Mouse (Mus musculus) neural tube, embryonic 11.5 days (tissue): ENCODE results near the gene Mllt11. TPM values are rescaled to one million over a fixed set of nuclear protein-coding genes. Genes with fewer than 3 reads are reported as not detected.
A peak's percentile ranks its signal among the peaks of the same experiment; 100 is the strongest.

Source experiments
- ATAC-seq: fragments of 200-750 bp; cut with Nextera tagmentation; 2 replicates; pipeline ENCODE4 v1.8.0; 2017; ENCODE audit warnings: moderate number of reproducible peaks, mild to moderate bottlenecking, moderate TSS enrichment, moderate library complexity; ENCODE audit not compliant: insufficient read depth, low FRiP score, low TSS enrichment
- DNase-seq: peaks from one replicate; pipeline ENCODE4 v3.0.0-alpha.2; 2015; ENCODE audit warnings: low spot score
- H3K27ac ChIP-seq: fragments of 300-500 bp; sonication (generic); 2 replicates; pipeline ENCODE4 v1.5.1; 2014; ENCODE audit warnings: low read depth, mild to moderate bottlenecking, low read length
- H3K27me3 ChIP-seq: fragments of 300-500 bp; sonication (generic); 2 replicates; pipeline ENCODE4 v1.6.1; 2014; ENCODE audit warnings: mild to moderate bottlenecking, low read length, mixed read lengths; ENCODE audit not compliant: control insufficient read depth, insufficient read depth
- H3K36me3 ChIP-seq: fragments of 300-500 bp; sonication (generic); 2 replicates; pipeline ENCODE4 v1.6.1; 2014; ENCODE audit warnings: mild to moderate bottlenecking, low read length, moderate library complexity, mixed read lengths; ENCODE audit not compliant: control insufficient read depth, insufficient read depth
- H3K4me1 ChIP-seq: fragments of 300-500 bp; sonication (generic); 2 replicates; pipeline ENCODE4 v1.6.1; 2014; ENCODE audit warnings: low read length, mixed read lengths; ENCODE audit not compliant: control insufficient read depth, insufficient read depth
- H3K4me2 ChIP-seq: fragments of 300-500 bp; sonication (generic); 2 replicates; pipeline ENCODE4 v1.6.1; 2014; ENCODE audit warnings: low read depth, mild to moderate bottlenecking, moderate library complexity
- H3K4me3 ChIP-seq: fragments of 300-500 bp; sonication (generic); 2 replicates; pipeline ENCODE4 v1.5.1; 2014; ENCODE audit warnings: low read depth, low read length
- H3K9ac ChIP-seq: fragments of 300-500 bp; sonication (generic); 2 replicates; pipeline ENCODE4 v1.6.1; 2014; ENCODE audit warnings: mild to moderate bottlenecking, low read length
- H3K9me3 ChIP-seq: fragments of 300-500 bp; sonication (generic); 2 replicates; pipeline ENCODE4 v1.6.1; 2016; ENCODE audit warnings: low read length; ENCODE audit not compliant: control insufficient read depth
- WGBS: fragments of 180-500 bp; shearing (Covaris S2); extraction: QIAGEN DNeasy Blood & Tissue Kit; methylation state at CpG from one replicate; pipeline ENCODE4 v1.1.7; 2014; 5-methylcytosine and 5-hydroxymethylcytosine counted together
- polyA plus RNA-seq: library from polyadenylated mRNA; unstranded; fragments of >200 nt; fragmentation: Nextera tagmentation; extraction: Ambion mirVana; gene quantifications from 2 replicates; pipeline ENCODE4 v1.2.1, GENCODE M21; 2014

Gene Mllt11
- polyA plus RNA-seq, 1 experiment from 2014 or later: 176 TPM

DNA sequence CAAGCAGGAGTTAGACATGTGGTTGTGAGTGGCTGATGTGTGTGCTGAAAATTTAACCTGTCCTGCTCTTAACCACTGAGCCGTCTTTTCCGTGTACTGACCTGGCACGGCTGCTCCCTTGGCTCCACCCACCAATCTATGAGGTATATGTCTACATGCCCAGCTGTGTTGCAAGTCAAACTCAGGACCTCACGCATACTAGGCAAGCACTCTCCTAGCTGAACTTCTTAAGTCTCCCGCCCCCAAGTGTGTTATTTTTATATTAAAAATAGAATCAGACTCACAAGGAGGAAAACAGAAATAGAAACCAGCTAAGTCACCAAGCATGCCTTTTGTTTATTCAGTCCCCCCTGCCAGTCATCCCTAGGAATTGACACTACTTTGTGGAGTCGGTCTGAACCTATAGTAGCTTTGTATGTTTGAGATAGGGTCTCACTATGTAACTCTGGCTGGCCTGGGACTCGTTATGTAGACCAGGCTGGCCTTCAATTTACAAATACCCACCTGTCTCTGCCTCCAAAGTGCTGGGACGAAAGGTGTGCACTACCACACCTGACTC lies 5.6 kb upstream of the Mllt11 start:
- no peak for ATAC-seq

DNA sequence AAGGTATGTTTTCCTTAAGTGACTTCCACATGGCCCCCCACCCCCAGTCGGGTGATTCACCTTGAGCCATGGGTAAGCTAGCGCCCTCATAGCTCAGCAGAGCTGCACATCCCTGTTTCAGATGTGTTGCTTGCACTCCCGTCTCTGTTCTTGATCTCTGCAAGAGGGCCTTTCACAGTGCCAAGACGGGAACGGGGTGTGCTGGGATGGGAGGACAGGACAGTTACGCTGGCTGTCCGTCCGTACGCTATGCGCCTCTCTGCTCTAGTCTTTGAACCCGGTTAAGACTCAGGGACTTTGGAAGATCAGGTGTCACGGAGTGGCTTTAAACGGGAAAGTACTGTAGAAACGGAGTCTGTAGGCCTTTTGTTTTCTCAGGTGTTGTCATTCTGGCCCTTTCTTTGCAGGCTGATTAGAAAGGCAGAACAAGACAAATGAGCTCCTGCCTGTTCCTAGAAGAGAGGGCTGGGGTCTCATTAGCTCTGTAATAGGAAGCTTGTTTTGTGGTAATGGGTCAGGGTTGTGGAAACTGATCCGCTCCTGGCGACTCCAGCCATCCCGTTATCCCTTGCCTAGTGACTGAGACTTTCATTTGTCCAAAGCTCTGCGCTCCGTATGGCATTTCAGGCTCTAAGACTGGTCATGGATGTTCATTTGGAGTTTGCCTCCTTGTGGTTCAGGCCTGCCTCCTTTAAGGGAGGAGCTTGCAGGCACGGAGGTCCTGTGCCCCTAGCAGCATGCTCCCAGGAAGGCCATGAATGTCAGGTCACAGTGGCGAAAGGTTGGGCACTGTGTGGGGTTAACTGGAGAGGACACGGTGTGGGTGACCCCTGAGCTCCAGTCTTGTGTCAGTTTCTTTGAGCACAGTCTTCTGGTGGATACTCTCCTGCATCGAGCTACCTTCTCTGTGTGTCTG lies 3.7 kb upstream of the Mllt11 start:
- H3K27ac ChIP-seq: no peak overlapping the region
- no peak overlapping the region for H3K4me3 ChIP-seq
- H3K9me3 ChIP-seq: no peaks in the 10 kb centered on the region
- H3K4me2 ChIP-seq: no peak overlapping the region
- DNase-seq (no peak), ATAC-seq (no peak)
- H3K4me1 ChIP-seq: peaks cover 10% of the 10 kb centered on the region
- H3K27me3 ChIP-seq: no peaks in the 10 kb centered on the region
- H3K36me3 ChIP-seq: peaks cover 22% of the 10 kb centered on the region
- no peak overlapping the region for H3K9ac ChIP-seq
- WGBS: 62% methylated on average over 23 of the region's 23 CpGs

More for the DNA sequence above, 5.6 kb upstream of the Mllt11 start:
- Histone ChIP-seq H3K36me3 (peaks cover 15% of the 10 kb centered on the region), H3K4me3 (no peak overlapping the region), H3K4me2 (no peak overlapping the region), H3K27me3 (no peaks in the 10 kb centered on the region), H3K9me3 (no peaks in the 10 kb centered on the region), H3K9ac (no peak overlapping the region), H3K4me1 (no peaks in the 10 kb centered on the region), H3K27ac (no peak overlapping the region)
- WGBS: 93% methylated on average over 8 of the region's 8 CpGs
- DNase-seq: no peak

DNA sequence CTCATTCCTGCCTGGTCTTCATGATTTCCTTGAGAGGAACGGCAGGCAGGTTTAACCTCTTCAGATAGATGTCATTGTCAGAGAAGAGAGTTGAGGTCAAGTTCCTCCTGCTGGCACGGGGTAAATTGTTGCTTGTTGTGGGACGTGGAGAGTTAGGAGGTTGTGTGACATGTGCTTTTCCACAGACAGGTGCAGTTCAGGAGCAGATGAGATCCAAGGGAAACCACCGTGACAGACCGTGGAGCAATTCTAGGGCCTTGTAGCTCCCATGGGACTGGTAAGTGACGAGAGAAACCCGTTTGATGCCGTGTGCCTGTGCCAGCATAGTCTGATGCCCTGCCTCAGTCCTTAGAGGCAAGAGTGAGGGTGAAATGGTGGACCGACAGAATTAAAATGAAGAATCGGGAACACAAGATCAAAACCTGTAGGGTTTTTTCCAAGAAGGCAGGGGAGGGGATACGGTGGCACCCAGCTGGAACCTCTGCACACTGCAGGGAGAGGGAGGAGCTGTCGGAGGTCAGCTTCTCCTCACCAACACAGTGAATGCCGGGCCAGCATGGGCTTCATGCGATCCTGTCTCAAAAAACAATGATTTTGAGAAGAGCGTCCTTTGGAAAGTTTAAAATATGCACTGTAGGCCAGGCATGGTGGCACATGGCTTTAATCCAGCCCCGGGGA lies 1.5 kb upstream of the Mllt11 start:
- Histone ChIP-seq H3K36me3 (peaks cover 22% of the 10 kb centered on the region), H3K4me2 (no peak overlapping the region), H3K27ac (no peak overlapping the region), H3K27me3 (no peaks in the 10 kb centered on the region), H3K9me3 (no peaks in the 10 kb centered on the region), H3K4me3 (no peak overlapping the region), H3K4me1 (peaks cover 11% of the 10 kb centered on the region), H3K9ac (no peak overlapping the region)
- no peak for ATAC-seq
- 86% methylated on average over 16 of the region's 16 CpGs for WGBS
- DNase-seq: no peak

DNA sequence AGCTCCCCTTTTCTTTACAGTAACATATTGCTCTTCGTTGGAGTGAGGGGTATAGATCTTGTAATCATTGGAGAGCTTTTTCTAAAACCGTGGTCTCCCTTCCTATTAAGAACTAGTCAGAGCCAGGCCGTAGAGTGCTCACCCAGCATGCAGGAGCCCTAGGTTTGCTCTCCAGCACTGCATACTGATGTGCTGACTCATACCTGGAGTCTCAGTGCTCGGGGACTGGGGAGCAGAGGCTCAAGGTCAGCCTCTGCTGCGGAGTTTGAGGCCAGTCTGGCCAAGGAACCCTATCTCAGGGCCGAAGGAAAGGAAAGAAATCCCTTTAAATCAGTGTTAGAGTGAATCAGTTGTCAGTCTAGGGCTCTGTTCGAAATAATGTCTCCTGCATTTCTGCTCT lies 800 bp upstream of the Mllt11 start:
- Histone ChIP-seq H3K4me1 (peaks cover 11% of the 10 kb centered on the region), H3K27me3 (no peaks in the 10 kb centered on the region), H3K36me3 (peaks cover 22% of the 10 kb centered on the region), H3K27ac (no peak overlapping the region), H3K4me2 (no peak overlapping the region), H3K4me3 (no peak overlapping the region), H3K9me3 (no peaks in the 10 kb centered on the region), H3K9ac (no peak overlapping the region)
- whole genome bisulfite sequencing: 90% methylated on average over 7 of the region's 7 CpGs
- DNase-seq: no peak
- ATAC-seq: no peak

DNA sequence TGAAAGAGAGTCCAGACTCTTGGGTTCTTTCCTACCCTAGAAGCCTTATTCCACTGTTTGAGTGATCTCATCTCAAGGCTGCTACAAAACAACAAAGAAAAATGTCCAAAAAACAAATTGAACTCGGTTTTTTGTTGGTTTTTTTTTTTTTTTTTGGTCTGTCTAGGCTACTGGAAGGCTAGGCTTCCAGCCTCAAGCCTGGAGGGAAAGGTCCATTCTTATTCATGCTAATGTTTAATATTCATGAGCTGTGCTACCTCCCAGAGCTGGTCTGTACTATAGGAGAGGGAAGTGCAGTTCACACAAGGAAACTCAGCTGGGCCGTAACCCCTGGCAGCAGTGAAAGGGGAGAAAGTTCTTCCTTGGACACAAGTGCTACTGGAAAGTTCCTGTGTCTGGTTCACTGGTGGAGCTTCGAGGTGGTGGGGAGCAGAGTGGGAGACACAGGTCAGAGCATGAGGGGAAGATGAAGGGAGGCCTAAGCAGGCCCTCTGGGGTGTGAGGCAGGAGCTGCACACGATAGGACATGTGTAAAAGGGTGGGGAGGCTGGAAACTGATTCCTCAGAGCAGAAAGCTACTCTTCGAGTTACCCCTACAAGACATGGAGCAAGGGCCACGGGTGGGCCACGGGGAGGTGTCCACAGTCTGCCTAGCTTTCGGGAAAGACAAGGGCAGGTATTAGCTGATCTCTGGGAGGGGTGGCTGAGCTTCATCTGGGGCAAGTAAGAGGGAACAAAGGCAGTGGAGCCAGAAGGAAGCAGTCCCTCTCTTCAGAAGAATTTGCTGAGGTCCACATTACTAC lies 1.3 kb downstream of the Mllt11 start:
- peak; percentile 31; the same call in 1 of the 2 replicates for ATAC-seq
- no peaks in the 10 kb centered on the region for H3K27me3 ChIP-seq
- DNase-seq: peak; percentile 36
- peak overlapping the region; percentile 81 for H3K4me2 ChIP-seq
- H3K9me3 ChIP-seq: no peaks in the 10 kb centered on the region
- H3K4me3 ChIP-seq: peak overlapping the region; percentile 68
- 38% methylated on average over 8 of the region's 8 CpGs for WGBS
- peaks cover 19% of the 10 kb centered on the region for H3K4me1 ChIP-seq
- H3K36me3 ChIP-seq: peaks cover 22% of the 10 kb centered on the region
- H3K9ac ChIP-seq: peak overlapping the region; percentile 76
- peak overlapping the region; percentile 67 for H3K27ac ChIP-seq

DNA sequence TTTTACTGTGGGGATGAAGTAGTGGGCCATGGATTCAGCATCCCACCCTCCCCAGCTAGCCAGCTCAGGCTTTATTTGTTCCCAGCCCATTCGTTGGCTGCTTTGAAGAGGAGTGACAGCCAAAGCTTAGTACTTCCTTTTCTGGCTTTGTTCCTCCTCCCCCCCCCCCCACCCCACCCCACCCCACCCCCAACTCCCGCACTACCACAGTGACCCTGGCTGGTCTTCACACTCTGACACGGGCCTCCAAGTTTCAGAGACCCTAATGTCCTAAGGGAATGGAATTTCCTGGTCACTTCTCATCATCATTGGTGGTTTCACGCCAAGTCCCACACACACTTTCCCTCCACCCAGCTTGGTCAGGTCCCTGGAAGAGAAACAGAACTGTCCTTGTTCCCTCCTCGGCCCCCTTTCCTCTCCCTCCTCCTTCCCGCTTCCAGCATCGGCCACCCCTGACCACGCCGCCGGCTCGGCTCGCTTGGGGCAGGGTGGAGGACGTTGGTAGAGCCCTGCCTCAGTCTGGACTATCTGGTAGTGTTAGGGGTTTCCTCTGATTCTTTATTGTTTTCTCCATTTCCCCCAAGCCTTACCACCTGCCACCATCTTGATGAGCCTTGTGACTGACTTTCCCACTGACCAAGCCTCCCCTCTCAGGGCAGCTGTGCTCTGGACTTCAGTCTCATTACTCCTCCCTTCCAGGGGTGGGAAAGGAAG lies 2.0 kb downstream of the Mllt11 start:
- WGBS: 2% methylated on average over 13 of the region's 13 CpGs
- H3K9me3 ChIP-seq: no peaks in the 10 kb centered on the region
- peak overlapping the region; percentile 81 for H3K4me2 ChIP-seq
- 0 out of 2 replicates have a peak, but pooled peaks have one; percentile 6 for ATAC-seq
- H3K36me3 ChIP-seq: peaks cover 19% of the 10 kb centered on the region
- H3K27ac ChIP-seq: peak overlapping the region; percentile 94
- peaks cover 19% of the 10 kb centered on the region for H3K4me1 ChIP-seq
- H3K27me3 ChIP-seq: no peaks in the 10 kb centered on the region
- DNase-seq: peak; percentile 57
- peak overlapping the region; percentile 76 for H3K9ac ChIP-seq
- H3K4me3 ChIP-seq: peak overlapping the region; percentile 68

DNA sequence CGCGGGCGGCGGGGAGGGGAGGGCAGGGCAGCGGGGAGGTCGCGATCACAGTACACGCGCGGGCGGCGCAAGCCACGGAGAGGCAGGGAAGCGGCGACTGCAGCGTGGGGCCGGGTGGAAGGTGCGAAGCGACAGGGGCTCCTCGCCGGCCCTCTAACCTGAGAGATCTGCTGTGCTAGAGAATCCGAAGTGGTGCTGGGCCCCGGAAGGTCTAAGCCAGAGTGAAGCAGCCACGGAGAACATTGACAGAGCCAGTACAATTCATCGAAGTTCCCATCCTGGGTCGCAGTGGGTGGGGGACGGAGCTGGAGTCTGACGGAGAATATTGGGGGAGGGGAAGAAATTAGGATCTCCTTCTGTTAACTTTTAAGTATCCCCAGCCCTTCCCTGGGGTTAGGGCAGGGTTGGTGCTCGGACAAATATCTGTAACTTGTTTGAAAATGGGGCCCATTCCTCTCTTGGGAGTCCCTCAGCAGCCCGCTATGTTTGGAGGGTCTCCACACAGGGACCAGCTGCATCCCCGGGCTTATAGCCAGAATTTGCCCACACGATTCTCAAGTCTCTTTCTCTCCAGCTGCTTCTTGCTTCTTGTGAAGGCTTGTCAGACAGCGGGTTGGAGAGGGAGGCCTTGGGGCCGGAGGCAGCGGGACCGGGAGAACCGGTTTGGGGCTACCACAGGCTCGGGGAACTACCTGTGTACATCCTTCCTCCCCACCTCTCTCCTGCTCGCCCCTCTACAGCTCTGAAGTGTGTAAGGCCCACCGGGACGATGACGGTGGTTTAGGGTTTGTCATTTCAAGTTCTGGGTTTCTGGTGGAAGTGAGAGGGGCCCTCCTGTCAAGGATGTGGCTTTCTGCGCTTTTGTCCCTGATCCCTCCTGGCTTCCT lies 2.8 kb downstream of the Mllt11 start:
- under 1% methylated on average over 43 of the region's 43 CpGs for WGBS
- DNase-seq (peak; percentile 51), ATAC-seq (no peak; the same call in 1 of the 2 replicates)
- Histone ChIP-seq H3K4me2 (peak overlapping the region; percentile 81), H3K9me3 (no peaks in the 10 kb centered on the region), H3K36me3 (peaks cover 17% of the 10 kb centered on the region), H3K4me1 (peaks cover 24% of the 10 kb centered on the region), H3K27me3 (no peaks in the 10 kb centered on the region), H3K27ac (peak overlapping the region; percentile 94), H3K4me3 (peak overlapping the region; percentile 68), H3K9ac (peak overlapping the region; percentile 76)
